Mouse (Mus musculus) mesoderm, embryonic 11.5 days (tissue): ENCODE results near the gene Bahcc1.

ENCODE experiments used
- DNase-seq: peaks from one replicate; pipeline ENCODE4 v3.0.0-alpha.2; 2012; ENCODE audit warnings: low read depth, low spot score

Bahcc1 gene

GRCm38 (mm10) chr11:120206069-120206668 lies 26.6 kb upstream of the Bahcc1 start:
- DNase-seq, result no peak

GRCm38 (mm10) chr11:120206669-120207090 lies 26.1 kb upstream of the Bahcc1 start:
- no peak for DNase-seq

GRCm38 (mm10) chr11:120208848-120209247 lies 23.9 kb upstream of the Bahcc1 start:
- no peak for DNase-seq

- no peak for DNase-seq
Observed at GRCm38 (mm10) chr11:120209462-120209861, 23.3 kb upstream of the Bahcc1 start.

GRCm38 (mm10) chr11:120215726-120216241 lies 17.0 kb upstream of the Bahcc1 start:
- no peak for DNase-seq

- peak; percentile 93 for DNase-seq
Observed at GRCm38 (mm10) chr11:120216540-120217324, 16.0 kb upstream of the Bahcc1 start.

GRCm38 (mm10) chr11:120218176-120218856 lies 14.4 kb upstream of the Bahcc1 start:
- no peak for DNase-seq

GRCm38 (mm10) chr11:120218946-120219345 lies 13.8 kb upstream of the Bahcc1 start:
- DNase-seq, result no peak

GRCm38 (mm10) chr11:120219916-120220522 lies 12.7 kb upstream of the Bahcc1 start:
- no peak for DNase-seq

GRCm38 (mm10) chr11:120220963-120221827 lies 11.6 kb upstream of the Bahcc1 start:
- no peak for DNase-seq

- no peak for DNase-seq
Observed at GRCm38 (mm10) chr11:120222425-120223104, 10.2 kb upstream of the Bahcc1 start.

- peak; percentile 73 for DNase-seq
Observed at GRCm38 (mm10) chr11:120223586-120224487, 8.9 kb upstream of the Bahcc1 start.

GRCm38 (mm10) chr11:120224488-120225255 lies 8.1 kb upstream of the Bahcc1 start:
- DNase-seq, result peak; percentile 51

- peak; percentile 76 for DNase-seq
Observed at GRCm38 (mm10) chr11:120225256-120226195, 7.2 kb upstream of the Bahcc1 start.

- no peak for DNase-seq
Observed at GRCm38 (mm10) chr11:120226421-120227280, 6.1 kb upstream of the Bahcc1 start.

GRCm38 (mm10) chr11:120227571-120228051 lies 5.1 kb upstream of the Bahcc1 start:
- no peak for DNase-seq
